Mouse (Mus musculus): ENCODE data around the gene Cdipt. TPM values are rescaled to one million over a fixed set of nuclear protein-coding genes. Genes with fewer than 3 reads are reported as not detected.

Gene Cdipt
- total RNA-seq (2014; fragmentation: Nextera tagmentation) (61.3 and 70.2 TPM in 2 replicates), total RNA-seq (2017) (31.8 and 49.8 TPM in 2 replicates)

DNA sequence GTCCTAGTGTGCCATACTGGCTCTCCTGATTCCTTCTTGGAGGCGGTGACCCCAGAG is at the start of gene Cdipt:
Cdipt (plus strand) TSS at position 22 of the 57 bp plus-strand sequence.
- ATAC-seq (replicated peaks; ENCODE audit: low FRiP score, low TSS enrichment, poor library complexity, severe bottlenecking) = no peak

DNA sequence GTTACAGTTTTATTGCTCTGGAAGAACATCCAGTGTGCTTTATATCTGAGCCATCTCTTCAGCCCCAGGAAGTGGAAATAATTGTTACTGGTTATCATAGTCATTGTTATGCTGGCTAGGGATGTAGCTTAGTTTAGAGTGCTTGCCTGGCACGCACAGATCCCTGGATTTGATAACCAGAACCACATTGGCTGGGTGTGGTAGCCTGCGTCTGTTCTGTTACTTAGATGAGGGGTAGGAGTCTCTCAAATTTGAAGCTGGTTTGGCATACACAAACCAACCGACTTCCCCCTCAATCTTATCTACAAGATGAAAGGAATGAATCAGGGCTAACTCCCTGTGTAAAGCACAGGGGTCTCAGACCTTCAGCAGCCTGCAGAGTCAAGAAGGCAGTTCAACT is 49.4 kb upstream of the Cdipt start:
- peak; percentile 60 for ATAC-seq (replicated peaks; ENCODE audit: low FRiP score, low TSS enrichment, poor library complexity, severe bottlenecking)

GRCm38 (mm10) chr7:126928384-126929037 is 47.2 kb upstream of the Cdipt start, which contains the start of gene Kctd13:
Kctd13 (plus strand) TSS chr7:126928879.
- peak; percentile 71 for ATAC-seq (replicated peaks; ENCODE audit: low FRiP score, low TSS enrichment, poor library complexity, severe bottlenecking)

DNA sequence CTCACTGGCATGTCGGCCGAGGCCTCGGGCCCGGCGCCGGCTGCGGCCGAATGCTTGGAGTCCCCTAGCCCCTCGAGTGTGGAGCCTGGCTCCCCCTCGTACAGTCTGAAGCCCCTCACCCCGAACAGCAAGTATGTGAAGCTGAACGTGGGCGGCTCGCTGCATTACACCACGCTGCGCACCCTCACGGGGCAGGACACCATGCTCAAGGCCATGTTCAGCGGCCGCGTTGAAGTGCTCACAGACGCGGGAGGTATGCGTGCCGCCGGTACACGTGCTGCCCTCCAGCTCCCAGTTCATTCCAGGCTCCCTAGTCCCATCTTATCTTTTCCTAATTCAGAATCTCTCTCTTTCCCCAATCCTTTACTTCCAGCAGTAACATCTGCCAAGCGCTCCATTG is 46.7 kb upstream of the Cdipt start:
- no peak for ATAC-seq (replicated peaks; ENCODE audit: low FRiP score, low TSS enrichment, poor library complexity, severe bottlenecking)

GRCm38 (mm10) chr7:126932652-126933051 is 43.1 kb upstream of the Cdipt start:
- no peak for ATAC-seq (replicated peaks; ENCODE audit: low FRiP score, low TSS enrichment, poor library complexity, severe bottlenecking)

GRCm38 (mm10) chr7:126941171-126941570 is 34.5 kb upstream of the Cdipt start:
- ATAC-seq (replicated peaks; ENCODE audit: low FRiP score, low TSS enrichment, poor library complexity, severe bottlenecking) = no peak

DNA sequence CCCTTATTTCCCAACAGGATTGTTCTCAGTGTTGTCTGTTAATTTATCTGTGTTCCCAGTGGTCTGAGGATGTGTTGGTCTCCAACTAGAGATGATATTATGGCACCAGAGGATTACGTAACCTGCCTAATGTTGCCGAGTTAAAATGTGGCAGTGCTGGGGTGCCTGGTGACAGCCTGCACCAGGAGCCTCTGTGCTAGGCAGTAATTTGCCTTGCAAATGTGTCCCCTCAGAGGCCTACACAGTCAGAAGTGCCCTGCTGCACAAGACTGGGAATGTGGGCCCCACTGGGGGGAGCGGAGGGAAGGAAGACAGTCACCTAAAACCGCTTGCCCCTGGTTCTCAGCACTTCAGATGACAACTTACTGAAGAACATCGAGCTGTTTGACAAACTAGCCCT is 33.9 kb upstream of the Cdipt start:
- no peak for ATAC-seq (replicated peaks; ENCODE audit: low FRiP score, low TSS enrichment, poor library complexity, severe bottlenecking)

GRCm38 (mm10) chr7:126946530-126946929 is 29.2 kb upstream of the Cdipt start:
- ATAC-seq (replicated peaks; ENCODE audit: low FRiP score, low TSS enrichment, poor library complexity, severe bottlenecking) = peak; percentile 43; the same call in 1 of the 2 replicates

- no peak for ATAC-seq (replicated peaks; ENCODE audit: low FRiP score, low TSS enrichment, poor library complexity, severe bottlenecking)
These were observed 27.1 kb upstream of the Cdipt start for GRCm38 (mm10) chr7:126948626-126949025.

GRCm38 (mm10) chr7:126949403-126949792 is 26.3 kb upstream of the Cdipt start, which contains the start of gene Asphd1:
Asphd1 (minus strand) TSS chr7:126949582.
- ATAC-seq (replicated peaks; ENCODE audit: low FRiP score, low TSS enrichment, poor library complexity, severe bottlenecking) = no peak

DNA sequence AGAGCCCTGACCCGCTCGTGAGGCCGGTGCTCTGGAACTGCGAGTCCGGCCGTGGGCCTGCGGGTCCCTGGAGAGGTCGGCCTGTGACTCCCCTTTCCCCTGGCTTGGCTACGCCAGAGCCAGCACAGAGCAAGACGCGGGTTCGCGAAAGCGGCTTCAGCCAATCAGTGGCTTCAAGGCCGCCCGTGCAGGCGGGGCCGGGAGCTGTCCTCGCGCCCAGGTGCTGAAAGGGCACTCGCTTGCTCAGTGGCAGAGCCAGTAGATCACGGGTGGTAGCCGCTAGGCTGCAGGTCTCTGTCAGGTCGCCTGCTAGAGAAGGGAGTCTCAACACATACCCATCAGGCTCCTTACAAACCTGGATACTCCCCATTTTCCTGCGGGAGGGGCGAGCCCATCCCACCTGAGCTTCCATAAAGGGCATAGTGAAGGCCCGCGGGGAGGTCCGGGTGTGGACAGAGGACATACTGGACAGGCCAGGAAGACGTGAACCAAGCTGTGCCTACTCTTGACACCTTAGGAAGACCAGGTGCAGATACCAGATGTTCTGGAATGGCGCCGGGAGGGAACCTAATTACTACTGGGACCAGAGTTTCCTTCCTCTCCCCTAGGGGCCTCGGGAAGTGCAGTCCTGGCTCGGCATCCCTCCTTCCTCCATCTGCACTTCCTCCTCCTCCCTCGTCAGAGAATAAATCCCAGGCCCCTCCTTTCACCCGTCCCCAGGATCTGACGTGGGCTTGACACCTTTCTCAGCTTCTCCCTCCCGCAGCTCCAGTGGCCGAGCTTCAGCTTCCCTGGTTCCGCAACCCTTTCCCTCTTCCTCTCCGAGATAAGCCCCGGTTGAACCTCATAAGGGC is 25.7 kb upstream of the Cdipt start, which contains the start of gene Sez6l2:
Sez6l2 (plus strand) TSS at position 771 of the 854 bp plus-strand sequence.
- peak; percentile 83 for ATAC-seq (replicated peaks; ENCODE audit: low FRiP score, low TSS enrichment, poor library complexity, severe bottlenecking)

- ATAC-seq (replicated peaks; ENCODE audit: low FRiP score, low TSS enrichment, poor library complexity, severe bottlenecking) = no peak
These were observed 24.8 kb upstream of the Cdipt start for GRCm38 (mm10) chr7:126950647-126951615.

- ATAC-seq (replicated peaks; ENCODE audit: low FRiP score, low TSS enrichment, poor library complexity, severe bottlenecking) = no peak
These were observed 24.0 kb upstream of the Cdipt start for GRCm38 (mm10) chr7:126951741-126952140.

GRCm38 (mm10) chr7:126952646-126953045 is 23.1 kb upstream of the Cdipt start:
- no peak for ATAC-seq (replicated peaks; ENCODE audit: low FRiP score, low TSS enrichment, poor library complexity, severe bottlenecking)

DNA sequence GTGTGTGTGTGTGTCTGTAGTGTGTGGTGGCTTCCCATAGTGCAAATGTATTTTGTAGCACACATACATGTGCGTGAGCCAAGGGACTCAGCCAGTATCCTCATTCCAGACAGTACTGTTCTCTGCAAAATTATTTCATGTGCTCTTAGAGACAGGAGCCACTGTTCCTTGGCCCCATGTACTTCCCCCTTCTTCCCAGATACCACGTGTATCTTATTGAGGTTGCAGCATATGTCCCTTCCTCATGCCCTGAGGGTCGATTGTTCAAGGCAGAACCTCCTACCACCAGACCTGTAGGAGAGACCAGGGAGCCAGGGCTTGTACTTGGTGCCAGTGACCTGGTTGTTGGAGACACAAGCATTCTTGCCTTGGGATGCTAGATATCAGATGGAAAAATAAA is 20.6 kb upstream of the Cdipt start:
- no peak for ATAC-seq (replicated peaks; ENCODE audit: low FRiP score, low TSS enrichment, poor library complexity, severe bottlenecking)

GRCm38 (mm10) chr7:126959780-126960179 is 15.9 kb upstream of the Cdipt start:
- ATAC-seq (replicated peaks; ENCODE audit: low FRiP score, low TSS enrichment, poor library complexity, severe bottlenecking) = no peak

GRCm38 (mm10) chr7:126961095-126961494 is 14.6 kb upstream of the Cdipt start:
- no peak for ATAC-seq (replicated peaks; ENCODE audit: low FRiP score, low TSS enrichment, poor library complexity, severe bottlenecking)

DNA sequence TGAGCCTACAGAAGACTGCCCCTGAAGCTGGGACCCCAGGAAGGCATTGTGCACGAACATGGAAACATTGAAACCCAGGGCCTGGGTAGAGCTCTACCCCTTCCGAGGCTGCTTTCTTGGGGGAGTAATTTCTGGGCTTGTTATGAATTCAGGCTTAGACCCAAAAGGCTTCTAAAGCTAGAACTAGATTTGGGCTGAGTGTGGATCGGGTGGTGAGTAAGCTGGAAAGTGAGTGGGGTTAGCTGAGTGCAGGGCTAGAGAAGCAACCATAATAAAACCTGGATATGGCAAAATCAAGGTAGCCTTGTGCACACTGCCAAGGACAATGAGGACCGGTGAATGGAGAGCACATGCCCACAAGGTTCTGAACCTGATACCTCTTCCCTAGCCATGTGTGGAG is 13.7 kb upstream of the Cdipt start:
- ATAC-seq (replicated peaks; ENCODE audit: low FRiP score, low TSS enrichment, poor library complexity, severe bottlenecking) = no peak

- no peak; the same call in 1 of the 2 replicates for ATAC-seq (replicated peaks; ENCODE audit: low FRiP score, low TSS enrichment, poor library complexity, severe bottlenecking)
These were observed 12.0 kb upstream of the Cdipt start for GRCm38 (mm10) chr7:126963548-126964286.
